Mouse (Mus musculus) brain, embryonic 14.5 days (tissue): ENCODE results near the gene Alkbh7.

Source experiments
- CTCF ChIP-seq: fragments of 200-500 bp; IDR thresholded peaks from 2 replicates; pipeline ENCODE4 v1.5.1; 2012; ENCODE audit warnings: inconsistent platforms, mild to moderate bottlenecking, moderate library complexity, borderline replicate concordance; ENCODE audit not compliant: insufficient read depth, insufficient read length; ENCODE audit errors: extremely low read depth
- POLR2A ChIP-seq: fragments of 200-500 bp; IDR thresholded peaks from 2 replicates; pipeline ENCODE4 v1.6.1; 2012; ENCODE audit warnings: mild to moderate bottlenecking, inconsistent platforms, borderline replicate concordance; ENCODE audit not compliant: poor library complexity, insufficient read depth, insufficient read length, severe bottlenecking; ENCODE audit errors: extremely low read depth

DNA sequence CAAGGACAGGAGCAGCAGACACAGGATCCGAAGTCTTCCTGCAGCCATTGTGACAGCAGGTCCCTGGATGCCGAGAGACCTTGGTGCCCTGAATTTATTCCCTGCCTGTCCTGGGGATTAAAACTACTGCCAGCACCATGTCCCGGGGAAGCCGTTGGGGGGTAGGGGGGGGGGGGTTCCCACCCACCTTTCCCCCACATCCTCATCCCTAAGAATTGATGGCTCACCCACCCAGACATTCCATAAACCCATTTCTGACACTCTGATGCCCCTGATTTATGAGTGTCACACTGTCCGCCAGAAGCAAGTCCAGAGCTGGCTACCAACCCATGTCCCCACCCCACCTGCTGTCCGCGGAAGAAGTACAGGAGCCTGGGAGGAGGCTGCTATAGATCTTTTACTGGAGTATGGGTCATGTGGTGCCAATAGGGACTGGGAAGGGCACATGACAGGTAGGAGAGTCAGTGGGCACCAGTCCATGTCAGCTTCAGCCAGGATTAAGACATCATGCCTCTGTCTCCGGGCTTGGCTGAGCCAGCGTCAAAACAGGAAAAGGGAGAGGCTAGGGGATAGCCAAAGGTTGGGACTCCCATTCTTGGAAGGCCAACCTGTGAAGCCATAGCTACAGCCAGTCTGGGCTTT, 3.0 kb downstream of the Alkbh7 start, which contains the start of gene Pspn:
- no peak for TF ChIP-seq CTCF
- no peak for TF ChIP-seq POLR2A
